Mouse (Mus musculus) forebrain, embryonic 13.5 days (tissue): ENCODE measurements around the gene Gm14393. TPM values are rescaled to one million over a fixed set of nuclear protein-coding genes. Genes with fewer than 3 reads are reported as not detected.
"Not testable (repeated sequence)": the region's sequence is repeated elsewhere in the genome, so short reads cannot be mapped to it uniquely, and the experiment has no call there.

ENCODE experiments used
- ATAC-seq: fragments of 200-750 bp; cut with Nextera tagmentation; 2 replicates; pipeline ENCODE4 v1.8.0; 2017
- H3K27ac ChIP-seq: fragments of 300-500 bp; sonication (generic); 2 replicates; pipeline ENCODE4 v1.5.1; 2015; ENCODE audit warnings: inconsistent platforms, mild to moderate bottlenecking, moderate library complexity
- H3K27me3 ChIP-seq: fragments of 300-500 bp; sonication (generic); 2 replicates; pipeline ENCODE4 v1.6.1; 2015; ENCODE audit warnings: mild to moderate bottlenecking, inconsistent platforms
- H3K36me3 ChIP-seq: fragments of 300-500 bp; sonication (generic); 2 replicates; pipeline ENCODE4 v1.6.1; 2015; ENCODE audit warnings: mild to moderate bottlenecking, inconsistent platforms; ENCODE audit not compliant: poor library complexity, severe bottlenecking
- H3K4me1 ChIP-seq: fragments of 300-500 bp; sonication (generic); 2 replicates; pipeline ENCODE4 v1.6.1; 2015; ENCODE audit warnings: inconsistent platforms
- H3K4me2 ChIP-seq: fragments of 300-500 bp; sonication (generic); 2 replicates; pipeline ENCODE4 v1.6.1; 2015; ENCODE audit warnings: inconsistent platforms, mild to moderate bottlenecking, moderate library complexity
- H3K4me3 ChIP-seq: fragments of 300-500 bp; sonication (generic); 2 replicates; pipeline ENCODE4 v1.5.1; 2015; ENCODE audit warnings: mild to moderate bottlenecking, inconsistent platforms
- H3K9ac ChIP-seq: fragments of 300-500 bp; sonication (generic); 2 replicates; pipeline ENCODE4 v1.6.1; 2015; ENCODE audit warnings: mild to moderate bottlenecking, inconsistent platforms
- H3K9me3 ChIP-seq: fragments of 300-500 bp; sonication (generic); replicated peaks from 2 replicates; pipeline ENCODE4 v1.6.1; 2016; ENCODE audit warnings: inconsistent platforms
- WGBS: fragments of 180-500 bp; shearing (Covaris S2); methylation state at CpG from one replicate; pipeline ENCODE4 v1.1.7; 2015; 5-methylcytosine and 5-hydroxymethylcytosine counted together
- polyA plus RNA-seq: library from polyadenylated mRNA; unstranded; fragments of >200 nt; fragmentation: Nextera tagmentation; extraction: Ambion mirVana; gene quantifications from 2 replicates; pipeline ENCODE4 v1.2.1, GENCODE M21; 2015

Gene Gm14393
- 0.83 TPM in 1 of 2 replicates, not detected in the other for polyA plus RNA-seq

DNA sequence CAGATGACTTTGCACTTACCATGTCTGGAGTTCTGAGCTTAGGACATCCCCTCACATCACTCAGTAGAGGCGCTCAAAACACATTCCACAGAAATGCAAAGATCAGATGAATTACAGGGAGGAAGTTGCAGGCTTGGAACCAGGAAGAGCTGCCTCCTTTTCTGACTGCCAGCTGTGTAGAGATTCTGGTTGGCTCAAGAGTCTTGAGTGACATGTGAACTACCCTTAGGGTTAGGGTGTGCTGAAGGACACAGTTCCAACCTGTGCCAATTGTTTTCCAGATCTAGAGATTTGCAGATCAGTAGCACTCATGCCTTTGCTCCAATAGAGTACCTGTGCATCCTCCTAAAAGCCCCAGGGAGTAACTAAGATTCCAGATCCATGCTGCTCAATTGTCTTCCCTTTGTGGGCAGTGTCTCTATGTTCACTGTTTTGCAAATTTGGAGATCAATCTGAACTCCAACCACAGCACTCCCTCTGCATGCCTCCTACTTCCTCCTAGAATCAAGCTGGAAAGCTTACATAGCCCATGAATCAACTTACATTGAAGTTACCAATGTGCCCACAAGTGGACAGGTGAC, at the start of gene Gm14393:
Gene Gm14393, minus strand, starts transcription at position 101 of the 581 bp plus-strand sequence.
- H3K4me3 ChIP-seq, H3K36me3 ChIP-seq, ATAC-seq, H3K9ac ChIP-seq, H3K27me3 ChIP-seq, H3K9me3 ChIP-seq, H3K4me1 ChIP-seq, H3K4me2 ChIP-seq, H3K27ac ChIP-seq: not testable (repeated sequence)
- 72% methylated on average over 1 of the region's 1 CpGs for WGBS

DNA sequence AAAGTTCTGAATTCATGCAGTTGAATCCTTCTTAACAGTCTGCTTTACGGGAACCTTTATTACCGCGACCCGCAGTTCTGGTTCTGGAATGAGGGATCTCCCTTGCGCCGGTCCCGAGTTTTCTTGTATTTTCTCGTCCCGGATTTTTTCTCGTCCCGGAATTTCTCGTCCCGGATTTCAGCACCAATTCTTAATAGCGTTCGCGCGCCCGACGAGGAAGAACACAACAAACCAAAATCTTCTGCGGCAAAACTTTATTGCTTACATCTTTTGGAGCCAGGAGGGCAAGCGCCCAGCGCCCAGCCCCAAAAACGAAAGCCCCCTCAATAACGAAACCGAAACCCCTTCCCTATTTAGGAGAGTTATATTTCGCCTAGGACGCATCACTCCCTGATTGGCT, 23.3 kb downstream of the Gm14393 start:
- not testable (repeated sequence) for H3K9me3 ChIP-seq, H3K4me2 ChIP-seq, H3K36me3 ChIP-seq, H3K9ac ChIP-seq, H3K4me1 ChIP-seq, H3K4me3 ChIP-seq, H3K27ac ChIP-seq, H3K27me3 ChIP-seq, ATAC-seq
- WGBS: 97% methylated on average over 27 of the region's 27 CpGs

Other genes with a start within 250 kb of the Gm14393 start
- gene Gm14444, start 57.5 kb downstream of the Gm14393 start, polyA plus RNA-seq: not detected in 2 replicates
- gene Gm14399, start 74.2 kb upstream of the Gm14393 start, polyA plus RNA-seq: 4.2 and 4.8 TPM in 2 replicates
- 0.88 and 1.1 TPM in 2 replicates for gene Gm14443, start 108.1 kb upstream of the Gm14393 start, polyA plus RNA-seq
- 5.4 and 7.7 TPM in 2 replicates for gene Gm14391, start 139.1 kb upstream of the Gm14393 start, polyA plus RNA-seq
- gene Gm14440, start 207.3 kb upstream of the Gm14393 start, polyA plus RNA-seq: 1.8 TPM in 1 of 2 replicates, not detected in the other